Mouse (Mus musculus): ENCODE measurements around the gene Gpc6.

DNA sequence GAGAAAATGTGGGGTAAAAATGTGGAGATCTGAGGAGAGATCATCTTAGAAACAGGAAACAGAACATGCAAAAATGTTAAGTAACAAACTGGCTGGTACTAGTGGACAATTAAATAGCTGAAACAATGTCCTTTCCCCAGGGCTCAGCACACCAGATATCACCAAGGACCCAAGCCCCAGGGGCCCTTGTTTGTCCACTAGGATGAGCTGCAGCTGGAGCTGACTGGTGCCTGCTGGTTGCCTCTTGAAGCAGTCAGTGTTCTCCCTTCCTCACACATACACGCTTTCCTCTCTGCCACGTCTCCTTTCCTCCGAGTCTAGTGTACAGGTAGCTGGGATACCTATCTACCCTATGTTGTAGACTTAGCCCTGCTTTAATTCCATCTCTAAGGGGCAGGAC lies 320.5 kb downstream of the Gpc6 start:
- TF ChIP-seq CTCF (IDR thresholded peaks at IDR 0.05) (no peak), POLR2A (IDR thresholded peaks at IDR 0.05; ENCODE audit: insufficient read depth, low read depth, low read length) (no peak), EP300 (IDR thresholded peaks at IDR 0.05; ENCODE audit: insufficient read depth, low read depth, low read length) (no peak)
